Comparison of ENCODE assay signal across 23 mouse cellular contexts in genomic region chr11:4033471-4033870, GRCm38 (mm10). TPM values are rescaled to one million over a fixed set of nuclear protein-coding genes. Genes with fewer than 3 reads are reported as not detected.
"Had no signal": no experiment of that assay in that cellular context is flagged by ENCODE, and none has a peak within 500 bp of the region (broad histone marks: within the 10 kb centered on the region; RNA-seq: fewer than 3 reads in every experiment).

No protein-coding gene starts in this region.

- H3K4me3 ChIP-seq: lung, embryonic 15.5 days; megakaryocyte, embryonic 14.5 days; midbrain, embryonic 13.5 days; midbrain, embryonic 15.5 days; neural tube, embryonic 12.5 days; stomach, embryonic 15.5 days had no signal

- H3K4me1 ChIP-seq: midbrain, embryonic 13.5 days; midbrain, embryonic 15.5 days; neural tube, embryonic 12.5 days had no signal

- H3K27me3 ChIP-seq: lung, embryonic 15.5 days; midbrain, embryonic 15.5 days; stomach, embryonic 15.5 days had no signal

- H3K9me3 ChIP-seq: lung, embryonic 15.5 days; megakaryocyte, embryonic 14.5 days; midbrain, embryonic 13.5 days; midbrain, embryonic 15.5 days; neural tube, embryonic 12.5 days; stomach, embryonic 15.5 days had no signal

- H3K9ac ChIP-seq: lung, embryonic 15.5 days; midbrain, embryonic 13.5 days; midbrain, embryonic 15.5 days; neural tube, embryonic 12.5 days; stomach, embryonic 15.5 days had no signal

- DNase-seq: lung, adult 2 months; lung, postnatal 10 days; lung, postnatal 36 days; right cerebral cortex, postnatal 14 days; thymus, adult 18-20 months; thymus, postnatal 14 days; thymus, postnatal 36 days had no signal

- H3K27ac ChIP-seq: lung, embryonic 15.5 days; macrophage; midbrain, embryonic 13.5 days; midbrain, embryonic 15.5 days; neural tube, embryonic 12.5 days; stomach, embryonic 15.5 days had no signal

- H3K36me3 ChIP-seq: lung, embryonic 15.5 days; midbrain, embryonic 13.5 days; midbrain, embryonic 15.5 days; neural tube, embryonic 12.5 days; stomach, embryonic 15.5 days had no signal

- H3K4me2 ChIP-seq: midbrain, embryonic 11.5 days; midbrain, embryonic 13.5 days; midbrain, embryonic 15.5 days; neural tube, embryonic 12.5 days; stomach, embryonic 15.5 days had no signal

- ATAC-seq: midbrain, embryonic 13.5 days; midbrain, embryonic 15.5 days had no signal

RNA-seq across cellular contexts. Expression of gene Sec14l4, which starts 2.2 kb away (rescaled TPM):
- total RNA-seq: megakaryocyte progenitor cell, adult 5-6 weeks; midbrain, postnatal 0 days; monocyte, adult 5-6 weeks; neutrophil, adult 5-6 weeks had no signal
- polyA plus RNA-seq: macrophage; midbrain, embryonic 11.5 days; midbrain, embryonic 13.5 days; midbrain, embryonic 15.5 days; neural tube, embryonic 14.5 days had no signal

RNA-seq across cellular contexts. Expression of gene Sec14l3, which starts 31.2 kb away (rescaled TPM):
- total RNA-seq: megakaryocyte progenitor cell, adult 5-6 weeks; monocyte, adult 5-6 weeks; neutrophil, adult 5-6 weeks had no signal
- polyA plus RNA-seq: liver, embryonic 16.5 days; macrophage; midbrain, embryonic 11.5 days; midbrain, embryonic 13.5 days; neural tube, embryonic 12.5 days; spleen, adult 2 months had no signal

RNA-seq across cellular contexts. Expression of gene Gal3st1, which starts 50.0 kb away (rescaled TPM):
- total RNA-seq: neutrophil, adult 5-6 weeks had no signal
- polyA plus RNA-seq: macrophage; midbrain, embryonic 11.5 days had no signal

RNA-seq across cellular contexts. Expression of gene 4930556J24Rik, which starts 56.9 kb away (rescaled TPM):
- total RNA-seq: megakaryocyte progenitor cell, adult 5-6 weeks; monocyte, adult 5-6 weeks; neutrophil, adult 5-6 weeks had no signal
- polyA plus RNA-seq: lung, adult 2 months; macrophage; midbrain, embryonic 11.5 days; spleen, adult 2 months; thymus, postnatal 0 days had no signal
